Mouse (Mus musculus): ENCODE measurements at regions not wholly inside any gene's neighbourhood (a gene's known extent, or its start where the extent isn't known, plus 50 kb on each side); places are given as distances from the start of the nearest gene placed in this dataset.

DNA sequence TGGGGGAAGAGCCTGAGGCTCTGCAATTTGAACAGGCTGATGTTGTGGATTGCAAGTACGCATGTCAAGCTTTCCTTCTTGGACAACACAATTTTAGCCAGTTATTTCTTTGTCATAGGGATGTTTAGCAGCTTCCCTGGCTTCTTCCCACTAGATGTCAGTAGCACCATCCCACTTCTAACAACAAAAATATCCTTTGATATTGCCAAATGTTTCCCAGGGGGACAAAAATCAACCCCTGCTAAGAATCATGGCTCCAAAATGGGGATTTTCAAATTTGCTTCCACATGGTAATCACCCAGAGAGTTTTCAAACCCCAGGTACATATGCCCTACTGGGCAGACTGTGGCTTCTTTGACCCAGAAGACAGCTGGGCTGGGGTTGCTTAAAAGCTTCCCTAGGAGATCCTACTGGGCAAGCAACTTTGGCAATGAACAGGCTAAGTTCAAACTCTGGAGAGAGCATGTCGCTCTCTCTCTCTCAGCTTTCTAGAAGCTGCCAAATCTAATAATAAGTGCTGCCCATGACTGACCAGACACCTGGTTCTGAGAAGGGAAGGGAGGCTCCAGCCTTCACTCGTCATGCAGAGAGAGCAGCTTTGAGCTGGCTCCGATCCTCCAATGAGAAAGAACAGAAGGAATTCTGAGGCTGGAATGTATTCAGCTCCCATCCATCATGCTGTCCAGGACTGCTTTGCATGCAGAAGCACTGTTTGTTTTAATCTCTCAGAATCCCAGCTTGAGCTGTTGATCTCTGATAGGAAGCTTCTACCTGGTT lies 157.2 kb upstream of the Ghitm start:
- no peak for TF ChIP-seq POLR2A (IDR thresholded peaks at IDR 0.05; ENCODE audit: low read depth, low read length)
- TF ChIP-seq CTCF (IDR thresholded peaks at IDR 0.05; ENCODE audit: extremely low read depth, insufficient read length, insufficient replicate concordance, low read depth, low read length) = no peak
